Mouse (Mus musculus): Measurements from ENCODE around the gene Ankrd39. TPM values are rescaled to one million over a fixed set of nuclear protein-coding genes. Genes with fewer than 3 reads are reported as not detected.

Gene Ankrd39
- polyA plus RNA-seq, 1 experiment from 2014 or later, result 14.0 TPM

GRCm38 (mm10) chr1:36550075-36550863 lies 3.0 kb upstream of the Ankrd39 start:
- no peak overlapping the region for H3K27ac ChIP-seq (ENCODE audit: low read depth, low read length)
- DNase-seq (ENCODE audit: low spot score, missing footprints), result no peak
- WGBS, result 79% methylated on average over 20 of the region's 20 CpGs
- H3K27me3 ChIP-seq (ENCODE audit: control insufficient read depth, insufficient read depth, low read length), result no peaks in the 10 kb centered on the region
- H3K4me1 ChIP-seq (ENCODE audit: control insufficient read depth, insufficient read depth, low read length), result peaks cover 28% of the 10 kb centered on the region
- no peak overlapping the region for H3K4me2 ChIP-seq
- H3K4me3 ChIP-seq (ENCODE audit: low read depth, low read length), result no peak overlapping the region
- no peaks in the 10 kb centered on the region for H3K9me3 ChIP-seq (ENCODE audit: control insufficient read depth, low read length)
- no peak for ATAC-seq (ENCODE audit: low FRiP score)
- peaks cover 46% of the 10 kb centered on the region for H3K36me3 ChIP-seq (ENCODE audit: control insufficient read depth, insufficient read depth, low read length)
- no peak overlapping the region for H3K9ac ChIP-seq (ENCODE audit: low read length)

DNA sequence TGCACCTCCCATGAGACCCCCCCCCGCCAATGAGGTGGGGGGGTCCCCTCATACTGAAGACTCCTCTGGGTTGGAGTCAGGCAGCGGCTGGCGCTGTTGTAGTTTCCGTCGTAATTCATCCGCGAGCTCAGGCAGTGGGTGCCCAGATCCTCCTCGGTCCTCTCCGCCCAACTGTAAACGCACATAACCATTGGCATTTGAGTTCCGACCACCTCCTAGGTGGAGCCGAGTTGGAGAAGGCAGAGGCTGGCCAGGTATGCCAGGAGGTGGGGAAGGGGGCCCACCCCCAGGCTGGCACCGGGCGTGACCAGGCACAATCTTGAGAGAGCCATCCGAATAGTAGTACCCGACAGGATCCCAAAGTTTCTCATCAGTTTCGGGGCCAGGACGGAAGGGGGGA lies 2.2 kb upstream of the Ankrd39 start:
- peaks cover 43% of the 10 kb centered on the region for H3K36me3 ChIP-seq (ENCODE audit: control insufficient read depth, insufficient read depth, low read length)
- no peak overlapping the region for H3K4me2 ChIP-seq
- peaks cover 20% of the 10 kb centered on the region for H3K4me1 ChIP-seq (ENCODE audit: control insufficient read depth, insufficient read depth, low read length)
- DNase-seq (ENCODE audit: low spot score, missing footprints) (no peak), ATAC-seq (ENCODE audit: low FRiP score) (no peak)
- no peak overlapping the region for H3K9ac ChIP-seq (ENCODE audit: low read length)
- H3K4me3 ChIP-seq (ENCODE audit: low read depth, low read length), result no peak overlapping the region
- 88% methylated on average over 18 of the region's 18 CpGs for WGBS
- no peaks in the 10 kb centered on the region for H3K27me3 ChIP-seq (ENCODE audit: control insufficient read depth, insufficient read depth, low read length)
- H3K27ac ChIP-seq (ENCODE audit: low read depth, low read length), result no peak overlapping the region
- H3K9me3 ChIP-seq (ENCODE audit: control insufficient read depth, low read length), result no peaks in the 10 kb centered on the region

GRCm38 (mm10) chr1:36548771-36549170 lies 1.5 kb upstream of the Ankrd39 start:
- no peaks in the 10 kb centered on the region for H3K27me3 ChIP-seq (ENCODE audit: control insufficient read depth, insufficient read depth, low read length)
- H3K4me1 ChIP-seq (ENCODE audit: control insufficient read depth, insufficient read depth, low read length), result peaks cover 16% of the 10 kb centered on the region
- no peak overlapping the region for H3K9ac ChIP-seq (ENCODE audit: low read length)
- DNase-seq (ENCODE audit: low spot score, missing footprints) (no peak), ATAC-seq (ENCODE audit: low FRiP score) (no peak)
- no peak overlapping the region for H3K4me2 ChIP-seq
- 58% methylated on average over 8 of the region's 8 CpGs for WGBS
- no peaks in the 10 kb centered on the region for H3K9me3 ChIP-seq (ENCODE audit: control insufficient read depth, low read length)
- H3K27ac ChIP-seq (ENCODE audit: low read depth, low read length), result no peak overlapping the region
- H3K4me3 ChIP-seq (ENCODE audit: low read depth, low read length), result no peak overlapping the region
- H3K36me3 ChIP-seq (ENCODE audit: control insufficient read depth, insufficient read depth, low read length), result peaks cover 40% of the 10 kb centered on the region

DNA sequence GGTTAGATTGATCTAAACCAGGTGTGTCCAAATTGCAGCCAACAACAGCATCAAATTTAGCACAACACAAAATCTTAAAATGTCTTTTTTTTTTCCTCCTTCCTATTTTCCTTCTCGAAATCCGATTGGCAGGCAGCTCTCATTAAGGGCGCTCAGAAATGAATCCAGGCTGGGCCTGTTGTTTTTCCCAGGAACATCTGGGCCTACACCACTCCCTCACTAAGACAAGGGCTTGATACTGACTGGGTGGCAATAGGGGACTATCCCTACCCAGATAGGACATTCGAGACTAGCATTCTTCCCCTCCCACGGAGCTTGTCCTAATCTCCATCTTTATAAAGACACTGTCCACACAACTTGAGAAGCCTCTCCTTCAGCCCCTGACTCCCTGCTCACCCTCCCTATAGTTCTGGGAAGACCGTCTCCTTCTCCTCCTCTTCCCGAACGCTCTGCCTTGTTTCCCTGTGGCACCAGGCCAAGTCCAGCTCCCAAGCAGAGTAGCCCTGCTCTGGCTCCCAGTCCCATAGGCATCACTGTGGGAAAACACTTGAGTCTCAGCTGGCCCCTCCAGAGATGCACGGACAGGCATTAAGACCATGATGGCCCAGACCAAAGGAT lies 845 bp upstream of the Ankrd39 start:
- Histone ChIP-seq H3K4me2 (no peak overlapping the region), H3K9me3 (ENCODE audit: control insufficient read depth, low read length) (no peaks in the 10 kb centered on the region), H3K36me3 (ENCODE audit: control insufficient read depth, insufficient read depth, low read length) (peaks cover 34% of the 10 kb centered on the region), H3K4me3 (ENCODE audit: low read depth, low read length) (no peak overlapping the region), H3K27ac (ENCODE audit: low read depth, low read length) (peak overlapping the region; percentile 60; the same call in 1 of the 2 replicates), H3K27me3 (ENCODE audit: control insufficient read depth, insufficient read depth, low read length) (no peaks in the 10 kb centered on the region), H3K9ac (ENCODE audit: low read length) (no peak overlapping the region; the same call in 1 of the 2 replicates), H3K4me1 (ENCODE audit: control insufficient read depth, insufficient read depth, low read length) (peaks cover 16% of the 10 kb centered on the region)
- ATAC-seq (ENCODE audit: low FRiP score) (no peak), DNase-seq (ENCODE audit: low spot score, missing footprints) (no peak)
- 47% methylated on average over 9 of the region's 9 CpGs for WGBS

- Histone ChIP-seq H3K27me3 (ENCODE audit: control insufficient read depth, insufficient read depth, low read length) (no peaks in the 10 kb centered on the region), H3K4me3 (ENCODE audit: low read depth, low read length) (peak overlapping the region; percentile 64), H3K27ac (ENCODE audit: low read depth, low read length) (no peak overlapping the region), H3K4me2 (peak overlapping the region; percentile 68), H3K9ac (ENCODE audit: low read length) (peak overlapping the region; percentile 80; the same call in 1 of the 2 replicates), H3K9me3 (ENCODE audit: control insufficient read depth, low read length) (no peaks in the 10 kb centered on the region), H3K4me1 (ENCODE audit: control insufficient read depth, insufficient read depth, low read length) (peaks cover 16% of the 10 kb centered on the region), H3K36me3 (ENCODE audit: control insufficient read depth, insufficient read depth, low read length) (peaks cover 18% of the 10 kb centered on the region)
- ATAC-seq (ENCODE audit: low FRiP score), result no peak
- WGBS, result 69% methylated on average over 19 of the region's 19 CpGs
- peak; percentile 88 for DNase-seq (ENCODE audit: low spot score, missing footprints)
Measured at GRCm38 (mm10) chr1:36545845-36546600, 1.2 kb downstream of the Ankrd39 start.

- ATAC-seq (ENCODE audit: low FRiP score), result no peak
- Histone ChIP-seq H3K4me1 (ENCODE audit: control insufficient read depth, insufficient read depth, low read length) (peaks cover 16% of the 10 kb centered on the region), H3K27me3 (ENCODE audit: control insufficient read depth, insufficient read depth, low read length) (no peaks in the 10 kb centered on the region), H3K36me3 (ENCODE audit: control insufficient read depth, insufficient read depth, low read length) (peaks cover 17% of the 10 kb centered on the region), H3K4me2 (no peak overlapping the region), H3K9me3 (ENCODE audit: control insufficient read depth, low read length) (no peaks in the 10 kb centered on the region), H3K9ac (ENCODE audit: low read length) (no peak overlapping the region), H3K27ac (ENCODE audit: low read depth, low read length) (no peak overlapping the region), H3K4me3 (ENCODE audit: low read depth, low read length) (no peak overlapping the region)
- WGBS, result 82% methylated on average over 2 of the region's 2 CpGs
- no peak for DNase-seq (ENCODE audit: low spot score, missing footprints)
Measured at GRCm38 (mm10) chr1:36545382-36545781, 1.9 kb downstream of the Ankrd39 start.

GRCm38 (mm10) chr1:36542925-36543324 lies 4.3 kb downstream of the Ankrd39 start:
- WGBS, result 91% methylated on average over 9 of the region's 9 CpGs
- Histone ChIP-seq H3K4me3 (ENCODE audit: low read depth, low read length) (no peak overlapping the region), H3K36me3 (ENCODE audit: control insufficient read depth, insufficient read depth, low read length) (peaks cover 5% of the 10 kb centered on the region; the same call in 1 of the 2 replicates)

GRCm38 (mm10) chr1:36541844-36542243 lies 5.4 kb downstream of the Ankrd39 start:
- 96% methylated on average over 16 of the region's 16 CpGs for WGBS
- no peak for ATAC-seq (ENCODE audit: low FRiP score)
- no peak overlapping the region for H3K4me3 ChIP-seq (ENCODE audit: low read depth, low read length)

More at GRCm38 (mm10) chr1:36542925-36543324, 4.3 kb downstream of the Ankrd39 start:
- ATAC-seq (ENCODE audit: low FRiP score) (no peak), DNase-seq (ENCODE audit: low spot score, missing footprints) (no peak)
- Histone ChIP-seq H3K27ac (ENCODE audit: low read depth, low read length) (no peak overlapping the region), H3K4me2 (no peak overlapping the region), H3K4me1 (ENCODE audit: control insufficient read depth, insufficient read depth, low read length) (peaks cover 11% of the 10 kb centered on the region), H3K9me3 (ENCODE audit: control insufficient read depth, low read length) (no peaks in the 10 kb centered on the region), H3K9ac (ENCODE audit: low read length) (no peak overlapping the region), H3K27me3 (ENCODE audit: control insufficient read depth, insufficient read depth, low read length) (no peaks in the 10 kb centered on the region)

More at GRCm38 (mm10) chr1:36541844-36542243, 5.4 kb downstream of the Ankrd39 start:
- Histone ChIP-seq H3K36me3 (ENCODE audit: control insufficient read depth, insufficient read depth, low read length) (peaks cover 5% of the 10 kb centered on the region; the same call in 1 of the 2 replicates), H3K4me1 (ENCODE audit: control insufficient read depth, insufficient read depth, low read length) (peaks cover 6% of the 10 kb centered on the region), H3K9ac (ENCODE audit: low read length) (no peak overlapping the region), H3K9me3 (ENCODE audit: control insufficient read depth, low read length) (no peaks in the 10 kb centered on the region), H3K27ac (ENCODE audit: low read depth, low read length) (no peak overlapping the region), H3K4me2 (no peak overlapping the region), H3K27me3 (ENCODE audit: control insufficient read depth, insufficient read depth, low read length) (no peaks in the 10 kb centered on the region)
- no peak for DNase-seq (ENCODE audit: low spot score, missing footprints)
